Mouse (Mus musculus) kidney, adult 18-20 months (tissue): ENCODE measurements around the gene Sds.
"Not testable (repeated sequence)": the region's sequence is repeated elsewhere in the genome, so short reads cannot be mapped to it uniquely, and the experiment has no call there.

Source experiments
- DNase-seq: peaks from one replicate; pipeline ENCODE4 v3.0.0; 2021

The Sds gene

GRCm38 (mm10) chr5:120493440-120493839, 17.1 kb downstream of the Sds start:
- no peak for DNase-seq

- DNase-seq: no peak
Observed at GRCm38 (mm10) chr5:120493873-120494395, 17.6 kb downstream of the Sds start.

- DNase-seq: peak; percentile 20
Observed at GRCm38 (mm10) chr5:120495064-120495702, 18.9 kb downstream of the Sds start.

GRCm38 (mm10) chr5:120495703-120496226, 19.4 kb downstream of the Sds start:
- no peak for DNase-seq

- no peak for DNase-seq
Observed at GRCm38 (mm10) chr5:120497071-120497470, 20.7 kb downstream of the Sds start.

DNA sequence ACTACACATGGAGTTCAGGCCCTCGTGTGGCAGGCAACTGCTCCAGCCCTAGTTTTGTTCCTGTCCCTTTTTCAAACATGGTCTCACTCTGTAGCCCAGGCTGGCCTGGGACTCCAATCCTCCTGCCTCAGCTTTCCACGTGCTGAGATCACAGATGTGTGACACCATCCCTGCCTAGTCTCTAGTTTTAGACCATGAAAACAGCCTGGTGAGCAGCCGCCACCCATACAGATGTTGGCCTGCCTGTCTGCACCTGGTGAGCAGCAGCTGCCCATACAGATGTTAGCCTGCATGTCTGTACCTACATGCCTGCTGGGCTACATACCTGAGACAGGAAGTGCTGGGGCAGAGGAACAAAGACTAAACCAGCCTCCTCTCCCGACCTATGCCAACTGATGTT, 22.9 kb downstream of the Sds start:
- no peak for DNase-seq

DNA sequence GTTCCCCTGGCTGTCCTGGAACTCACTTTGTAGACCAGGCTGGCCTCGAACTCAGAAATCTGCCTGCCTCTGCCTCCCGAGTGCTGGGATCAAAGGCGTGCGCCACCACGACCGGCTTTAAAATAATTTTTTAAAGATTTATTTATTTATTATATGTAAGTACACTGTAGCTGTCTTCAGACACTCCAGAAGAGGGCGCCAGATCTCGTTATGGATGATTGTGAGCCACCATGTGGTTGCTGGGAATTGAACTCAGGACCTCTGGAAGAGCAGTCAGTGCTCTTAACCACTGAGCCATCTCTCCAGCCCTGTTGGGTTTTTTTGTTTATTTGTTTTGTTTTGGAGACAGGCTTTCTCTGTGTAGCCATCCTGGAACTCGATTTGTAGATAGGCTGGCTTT, 24.3 kb downstream of the Sds start:
- not testable (repeated sequence) for DNase-seq

GRCm38 (mm10) chr5:120502147-120502621, 25.9 kb downstream of the Sds start:
- DNase-seq: no peak

DNA sequence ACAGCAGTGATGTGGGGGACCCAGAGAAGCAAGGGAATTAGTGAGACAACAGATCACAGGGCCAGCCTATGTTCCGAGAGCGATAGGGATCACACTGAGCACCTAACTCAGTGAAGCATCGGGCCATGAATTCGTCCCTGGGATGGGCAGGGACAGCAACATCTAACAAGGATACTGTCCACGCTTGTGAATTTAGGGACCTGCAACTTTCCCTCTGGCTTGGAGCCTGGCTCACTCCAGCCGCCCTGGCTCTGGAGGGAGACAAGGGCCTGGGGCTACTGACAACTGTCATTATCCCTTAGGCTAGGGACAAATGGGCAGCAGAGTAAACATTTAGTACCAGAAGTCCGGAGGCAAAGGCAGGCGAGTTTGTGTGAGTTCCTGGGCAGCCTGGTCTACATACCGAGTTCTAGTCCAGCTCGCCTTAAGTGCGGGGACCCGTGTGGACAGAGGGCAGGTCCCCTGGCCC, 26.4 kb downstream of the Sds start:
- DNase-seq: peak; percentile 8

GRCm38 (mm10) chr5:120503144-120503795, 26.9 kb downstream of the Sds start, which contains the start of gene Plbd2:
TSS of gene Plbd2 (minus strand) at chr5:120503625.
- peak; percentile 86 for DNase-seq

DNA sequence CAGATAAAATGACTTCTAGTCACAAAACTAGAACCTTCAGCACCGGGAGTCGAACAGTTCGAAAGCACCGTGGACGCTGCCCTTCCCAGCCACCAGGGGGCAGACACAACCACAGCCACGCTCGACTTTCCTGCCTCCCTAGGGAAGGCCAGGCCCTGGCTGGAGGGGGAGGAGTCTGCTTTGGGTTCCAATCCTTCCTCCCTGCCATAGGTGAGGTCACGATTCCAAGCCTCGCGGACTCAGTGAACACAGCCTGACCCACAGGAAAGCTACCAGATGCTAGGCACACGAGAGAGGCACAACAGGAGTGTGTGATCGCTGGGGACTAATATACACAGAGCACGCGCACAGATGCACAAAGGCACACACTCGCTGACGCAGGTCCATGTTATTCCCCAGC, 29.0 kb downstream of the Sds start:
- DNase-seq: peak; percentile 87

DNA sequence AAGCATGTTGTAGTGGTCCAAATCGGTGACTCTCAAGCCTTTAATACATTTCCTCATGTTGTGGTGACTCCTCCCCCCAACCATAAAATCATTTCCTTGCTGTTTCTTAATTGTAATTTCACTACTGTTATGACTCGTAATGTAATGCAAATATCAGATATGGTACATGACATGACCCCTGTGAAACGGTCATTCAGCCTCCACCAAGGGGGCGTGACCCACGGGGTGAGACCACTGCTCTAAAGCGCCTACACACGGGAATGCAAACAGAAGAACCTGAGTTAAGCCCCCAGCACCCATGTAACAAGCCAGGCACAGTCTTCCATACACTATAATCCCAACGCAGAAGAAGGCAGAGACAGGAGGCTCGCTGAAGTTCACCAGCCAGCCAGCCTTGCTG, 29.5 kb downstream of the Sds start:
- DNase-seq: no peak

DNA sequence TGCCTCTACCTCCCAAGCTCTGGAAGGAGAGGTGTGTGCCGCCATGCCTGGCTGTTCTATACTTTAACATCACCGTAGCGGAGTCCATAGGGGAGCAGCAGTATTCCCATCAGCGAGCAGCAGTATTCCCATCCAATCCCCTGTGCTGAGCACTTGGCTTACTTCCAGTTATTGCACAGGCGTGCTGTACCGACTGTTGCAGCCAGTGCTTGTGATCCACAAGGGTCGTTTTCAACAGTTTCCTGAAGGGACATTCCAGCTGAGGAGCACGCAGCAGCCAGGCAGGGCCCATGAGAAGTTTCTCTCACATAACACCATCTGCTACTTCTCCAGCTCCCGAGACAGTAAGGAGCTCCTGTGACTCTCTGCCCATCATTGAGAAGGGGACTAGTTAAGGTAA, 30.2 kb downstream of the Sds start:
- DNase-seq: no peak

DNA sequence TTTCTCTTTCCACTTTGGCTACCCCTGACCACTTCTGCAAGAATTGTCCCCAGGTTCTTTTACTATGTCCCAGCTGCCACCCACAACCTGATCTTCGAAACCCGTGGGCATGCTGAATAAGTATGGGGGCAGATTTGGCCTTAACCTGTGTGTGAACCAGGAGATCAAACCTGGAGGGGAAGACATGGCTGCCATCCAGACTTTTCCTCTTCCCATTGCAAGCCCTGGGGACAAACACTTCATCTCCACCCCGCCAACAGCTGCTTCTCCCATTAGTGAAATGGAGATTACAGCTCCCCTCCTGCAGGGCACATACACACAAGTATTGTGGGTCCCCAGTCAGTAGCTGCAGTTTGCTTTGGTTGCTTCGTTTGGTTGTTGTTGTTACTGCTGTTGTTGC, 31.0 kb downstream of the Sds start:
- DNase-seq: no peak

DNA sequence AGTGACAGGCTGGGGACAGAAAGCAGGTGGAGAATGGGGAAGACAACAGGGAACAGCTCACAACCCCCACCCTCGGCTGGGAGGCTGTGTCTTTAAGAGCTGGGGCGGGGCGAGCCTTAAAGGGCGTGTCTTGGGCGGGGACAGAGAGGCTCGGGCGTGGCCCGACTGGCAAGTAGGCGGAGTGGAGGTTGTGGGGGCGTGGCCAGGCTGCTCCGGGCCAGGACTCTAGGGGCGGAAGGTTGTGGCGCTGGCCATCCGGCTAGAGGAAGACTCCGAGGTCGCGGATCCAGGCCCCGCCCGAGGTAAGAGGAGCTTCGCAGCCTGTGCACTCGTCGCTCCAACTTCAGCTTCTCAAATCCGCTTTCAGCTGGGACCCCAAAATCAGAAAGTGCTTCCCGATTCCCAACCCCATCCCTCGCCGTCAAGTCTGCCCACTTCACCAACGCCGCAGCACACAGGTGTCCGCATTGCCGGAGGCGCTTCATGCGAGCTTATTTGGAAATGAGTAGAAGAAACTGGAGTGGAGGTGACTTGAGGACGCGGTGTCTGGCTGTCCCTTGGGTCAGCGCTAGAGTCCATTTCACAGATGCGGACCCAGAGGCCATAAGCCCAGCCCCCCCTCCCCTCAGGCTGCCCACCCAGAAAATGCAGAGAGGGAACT, 34.8 kb downstream of the Sds start, which contains the start of gene Slc8b1:
Gene Slc8b1 (plus strand): TSS at position 187 of the 661 bp plus-strand sequence.
- peak; percentile 99 for DNase-seq

- no peak for DNase-seq
Observed at GRCm38 (mm10) chr5:120511643-120512220, 35.4 kb downstream of the Sds start.

GRCm38 (mm10) chr5:120512911-120513555, 36.7 kb downstream of the Sds start:
- DNase-seq: no peak

DNA sequence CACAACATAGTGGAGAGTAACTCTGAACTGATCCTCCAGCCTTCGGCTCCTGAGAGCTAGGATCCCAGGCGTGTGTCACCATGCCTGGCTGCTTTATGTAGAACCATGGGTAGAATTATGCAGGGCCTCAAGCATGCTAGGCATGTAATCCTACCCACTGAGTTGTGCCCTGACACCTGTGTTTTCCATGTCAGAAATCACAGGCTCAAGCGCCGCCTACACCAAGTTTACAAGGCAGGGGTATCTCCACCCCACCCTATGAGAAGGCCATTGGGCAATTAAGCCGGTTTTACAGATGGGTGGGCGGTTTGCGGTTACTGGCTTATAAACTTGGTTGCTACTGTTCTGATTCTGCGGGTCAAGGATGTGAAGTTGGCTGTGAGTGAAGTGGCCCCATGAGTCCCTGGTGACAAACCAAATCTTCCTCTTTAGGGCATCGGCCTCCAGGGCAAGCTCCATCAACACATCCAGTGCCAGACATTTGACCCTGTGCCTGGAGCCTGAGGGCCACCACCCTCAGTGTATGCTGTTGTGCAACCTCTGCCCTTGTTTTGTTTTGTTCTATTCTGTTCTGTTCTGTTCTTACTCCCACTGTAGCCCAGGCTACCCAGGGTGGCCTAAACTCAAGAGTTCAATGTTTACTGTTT, 37.8 kb downstream of the Sds start:
- DNase-seq: no peak

DNA sequence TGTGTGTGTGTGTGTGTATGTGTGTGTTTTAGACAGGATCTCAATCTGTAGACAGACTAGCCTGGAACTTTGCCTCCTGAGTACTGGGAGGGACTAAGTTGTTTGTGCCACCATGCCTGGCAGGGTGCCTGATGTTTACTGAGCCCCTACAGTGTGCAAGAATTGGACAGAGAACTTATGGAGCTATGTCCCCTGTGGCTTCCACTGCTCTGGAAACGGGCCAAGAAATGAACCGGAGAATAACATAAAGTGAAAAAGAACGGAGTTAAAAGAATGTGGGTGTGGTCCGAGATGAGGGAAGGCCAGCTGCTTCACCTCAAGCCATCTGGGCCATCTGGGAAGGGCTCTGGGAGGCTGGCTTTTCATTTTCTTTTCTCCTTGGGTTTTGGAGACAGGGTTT, 38.4 kb downstream of the Sds start:
- DNase-seq: no peak

DNA sequence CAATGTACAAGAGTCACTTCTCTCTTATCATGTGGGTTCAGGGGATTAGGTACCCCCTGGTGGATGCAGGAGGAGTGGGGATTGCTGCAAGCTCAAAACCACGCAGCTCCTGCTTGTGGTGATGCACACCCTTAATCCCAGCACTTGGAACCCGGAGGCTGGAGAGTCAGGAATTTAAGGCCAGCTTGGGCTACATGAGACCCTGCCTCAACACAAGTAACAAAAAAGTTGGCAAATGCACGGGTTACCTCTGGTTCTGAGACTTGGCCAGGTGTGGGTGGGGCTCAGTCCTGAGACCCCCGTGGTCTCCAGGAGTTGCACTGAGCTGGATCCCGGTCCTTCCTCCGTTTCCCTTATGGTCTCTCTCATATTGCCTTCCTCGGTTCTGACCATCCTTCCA, 39.1 kb downstream of the Sds start:
- no peak for DNase-seq

DNA sequence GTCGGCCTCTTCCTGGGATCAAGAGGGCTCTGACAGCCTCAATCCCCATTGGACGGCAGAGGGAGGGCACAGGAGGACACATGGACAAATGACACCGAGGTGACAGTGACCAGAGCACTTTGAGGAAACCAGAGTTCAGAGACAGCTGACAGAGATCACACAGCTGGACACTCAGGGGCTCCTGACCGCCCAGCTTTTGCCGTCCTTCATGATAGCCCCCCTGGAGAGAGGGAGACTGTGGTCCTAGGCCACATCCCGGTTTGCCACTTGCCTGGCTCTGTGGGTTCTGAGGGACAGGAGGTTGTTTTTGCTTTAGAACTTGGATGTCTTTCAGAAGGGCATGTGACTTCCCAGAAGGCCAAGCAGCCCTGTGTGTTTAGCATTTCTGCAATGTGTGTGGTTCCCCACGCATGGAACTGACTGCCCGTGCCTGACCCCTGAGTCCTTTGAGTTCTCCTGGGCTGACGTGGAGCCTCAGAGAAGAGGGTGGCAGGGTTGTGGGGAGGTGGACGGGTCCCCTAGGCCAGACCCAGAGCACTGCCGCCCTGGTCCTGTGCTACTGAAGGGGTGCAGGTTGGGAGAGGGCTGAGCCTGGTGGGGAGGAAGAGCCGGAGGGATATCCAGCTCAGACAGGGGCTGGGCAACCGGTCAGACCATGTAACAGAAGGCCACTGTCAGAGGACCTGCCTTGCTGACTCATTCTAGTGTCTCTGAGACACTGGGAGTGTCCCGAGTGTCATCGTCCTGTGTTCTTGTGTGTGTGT, 40.1 kb downstream of the Sds start:
- peak; percentile 78 for DNase-seq
